Mouse (Mus musculus): ENCODE data around the gene Hspbp1. TPM values are rescaled to one million over a fixed set of nuclear protein-coding genes. Genes with fewer than 3 reads are reported as not detected.

Gene Hspbp1
- polyA plus RNA-seq, 1 experiment: 51.8 TPM

GRCm38 (mm10) chr7:4663742-4664141 lies 21.1 kb downstream of the Hspbp1 start:
- H3K4me1 ChIP-seq (ENCODE audit: control insufficient read depth, insufficient read depth, low read length): no peaks in the 10 kb centered on the region

GRCm38 (mm10) chr7:4663179-4663578 lies 21.7 kb downstream of the Hspbp1 start:
- no peaks in the 10 kb centered on the region for H3K9me3 ChIP-seq (replicated peaks; ENCODE audit: control insufficient read depth, insufficient read depth, low read length, poor library complexity, severe bottlenecking)
- H3K27me3 ChIP-seq (ENCODE audit: control insufficient read depth, insufficient read depth, low read length, poor library complexity, severe bottlenecking): no peaks in the 10 kb centered on the region
- TF ChIP-seq CTCF (IDR thresholded peaks at IDR 0.05; ENCODE audit: low read depth, low read length): no peak
- H3K36me3 ChIP-seq (ENCODE audit: control insufficient read depth, insufficient read depth, low read length, poor library complexity, severe bottlenecking): peaks cover 2% of the 10 kb centered on the region; the same call in 1 of the 2 replicates
- H3K4me3 ChIP-seq (ENCODE audit: low read depth, low read length): no peak overlapping the region
- H3K4me1 ChIP-seq (ENCODE audit: control insufficient read depth, insufficient read depth, low read length): no peaks in the 10 kb centered on the region
- H3K9ac ChIP-seq (ENCODE audit: low read depth, poor library complexity, severe bottlenecking): no peak overlapping the region
- H3K27ac ChIP-seq (ENCODE audit: insufficient read depth, low read length): no peak overlapping the region

More at GRCm38 (mm10) chr7:4663742-4664141, 21.1 kb downstream of the Hspbp1 start:
- no peak overlapping the region for H3K9ac ChIP-seq (ENCODE audit: low read depth, poor library complexity, severe bottlenecking)
- no peak for TF ChIP-seq CTCF (IDR thresholded peaks at IDR 0.05; ENCODE audit: low read depth, low read length)
- no peak overlapping the region for H3K4me3 ChIP-seq (ENCODE audit: low read depth, low read length)
- H3K27ac ChIP-seq (ENCODE audit: insufficient read depth, low read length): no peak overlapping the region
- no peaks in the 10 kb centered on the region for H3K9me3 ChIP-seq (replicated peaks; ENCODE audit: control insufficient read depth, insufficient read depth, low read length, poor library complexity, severe bottlenecking)
- no peaks in the 10 kb centered on the region for H3K27me3 ChIP-seq (ENCODE audit: control insufficient read depth, insufficient read depth, low read length, poor library complexity, severe bottlenecking)
- H3K36me3 ChIP-seq (ENCODE audit: control insufficient read depth, insufficient read depth, low read length, poor library complexity, severe bottlenecking): peaks cover 2% of the 10 kb centered on the region; the same call in 1 of the 2 replicates

DNA sequence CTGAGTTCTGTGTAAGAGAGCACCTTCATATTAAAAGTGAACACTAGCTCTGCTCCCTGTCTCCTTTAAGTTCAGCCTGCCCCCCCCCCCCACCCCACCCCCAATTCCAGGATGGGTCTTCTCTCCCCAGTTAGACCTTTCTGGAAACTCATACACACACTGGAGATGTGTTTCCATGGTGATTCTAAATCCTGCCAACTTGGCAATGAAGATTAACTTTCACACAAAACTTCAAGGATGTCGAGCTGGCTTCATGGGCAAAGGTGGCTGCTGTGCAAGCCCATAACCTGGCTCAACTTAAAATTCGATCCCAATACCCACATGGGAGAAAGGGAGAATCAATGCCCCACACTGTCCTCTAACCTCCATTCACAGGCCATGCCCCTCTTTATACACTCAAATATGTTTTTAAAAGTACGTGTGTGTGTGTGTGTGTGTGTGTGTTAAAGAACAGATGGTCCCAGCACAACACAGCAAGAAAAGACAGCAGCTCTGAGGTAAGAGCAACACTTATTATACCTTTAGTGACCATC lies 24.9 kb downstream of the Hspbp1 start:
- no peak for TF ChIP-seq CTCF (IDR thresholded peaks at IDR 0.05; ENCODE audit: low read depth, low read length)
- H3K36me3 ChIP-seq (ENCODE audit: control insufficient read depth, insufficient read depth, low read length, poor library complexity, severe bottlenecking): no peaks in the 10 kb centered on the region
- no peak overlapping the region for H3K4me3 ChIP-seq (ENCODE audit: low read depth, low read length)
- H3K4me1 ChIP-seq (ENCODE audit: control insufficient read depth, insufficient read depth, low read length): peaks cover 3% of the 10 kb centered on the region
- peak overlapping the region; percentile 79 for H3K9ac ChIP-seq (ENCODE audit: low read depth, poor library complexity, severe bottlenecking)
- no peaks in the 10 kb centered on the region for H3K9me3 ChIP-seq (replicated peaks; ENCODE audit: control insufficient read depth, insufficient read depth, low read length, poor library complexity, severe bottlenecking)
- no peak overlapping the region for H3K27ac ChIP-seq (ENCODE audit: insufficient read depth, low read length)
- H3K27me3 ChIP-seq (ENCODE audit: control insufficient read depth, insufficient read depth, low read length, poor library complexity, severe bottlenecking): no peaks in the 10 kb centered on the region

- H3K27me3 ChIP-seq (ENCODE audit: control insufficient read depth, insufficient read depth, low read length, poor library complexity, severe bottlenecking): no peaks in the 10 kb centered on the region
- peak within 1 kb of the TSS; percentile 86 for H3K4me3 ChIP-seq (ENCODE audit: low read depth, low read length)
- H3K9me3 ChIP-seq (replicated peaks; ENCODE audit: control insufficient read depth, insufficient read depth, low read length, poor library complexity, severe bottlenecking): no peaks in the 10 kb centered on the region
- TF ChIP-seq EP300 (IDR thresholded peaks at IDR 0.05; ENCODE audit: insufficient read depth, low read depth, low read length) (no peak), POLR2A (IDR thresholded peaks at IDR 0.05; ENCODE audit: insufficient read depth, low read length) (peak; percentile 22), CTCF (IDR thresholded peaks at IDR 0.05; ENCODE audit: low read depth, low read length) (no peak)
- H3K27ac ChIP-seq (ENCODE audit: insufficient read depth, low read length): peak within 1 kb of the TSS; percentile 77
- H3K4me1 ChIP-seq (ENCODE audit: control insufficient read depth, insufficient read depth, low read length): peaks cover 3% of the 10 kb centered on the region
- H3K9ac ChIP-seq (ENCODE audit: low read depth, poor library complexity, severe bottlenecking): peak within 1 kb of the TSS; percentile 79
- H3K36me3 ChIP-seq (ENCODE audit: control insufficient read depth, insufficient read depth, low read length, poor library complexity, severe bottlenecking): no peaks in the 10 kb centered on the region
Observed at GRCm38 (mm10) chr7:4658912-4659551, 25.8 kb downstream of the Hspbp1 start, which contains the start of gene Ppp6r1. Ppp6r1 (minus strand) TSS chr7:4659019.

- TF ChIP-seq CTCF (IDR thresholded peaks at IDR 0.05; ENCODE audit: low read depth, low read length) (no peak), POLR2A (IDR thresholded peaks at IDR 0.05; ENCODE audit: insufficient read depth, low read length) (no peak), EP300 (IDR thresholded peaks at IDR 0.05; ENCODE audit: insufficient read depth, low read depth, low read length) (no peak)
- Histone ChIP-seq H3K9ac (ENCODE audit: low read depth, poor library complexity, severe bottlenecking) (peak overlapping the region; percentile 79), H3K4me3 (ENCODE audit: low read depth, low read length) (peak overlapping the region; percentile 86), H3K27ac (ENCODE audit: insufficient read depth, low read length) (no peak overlapping the region), H3K36me3 (ENCODE audit: control insufficient read depth, insufficient read depth, low read length, poor library complexity, severe bottlenecking) (no peaks in the 10 kb centered on the region), H3K9me3 (replicated peaks; ENCODE audit: control insufficient read depth, insufficient read depth, low read length, poor library complexity, severe bottlenecking) (no peaks in the 10 kb centered on the region), H3K4me1 (ENCODE audit: control insufficient read depth, insufficient read depth, low read length) (peaks cover 3% of the 10 kb centered on the region), H3K27me3 (ENCODE audit: control insufficient read depth, insufficient read depth, low read length, poor library complexity, severe bottlenecking) (no peaks in the 10 kb centered on the region)
Observed at GRCm38 (mm10) chr7:4658128-4658907, 26.6 kb downstream of the Hspbp1 start.

GRCm38 (mm10) chr7:4657521-4658127 lies 27.2 kb downstream of the Hspbp1 start:
- Histone ChIP-seq H3K4me1 (ENCODE audit: control insufficient read depth, insufficient read depth, low read length) (peaks cover 3% of the 10 kb centered on the region), H3K27me3 (ENCODE audit: control insufficient read depth, insufficient read depth, low read length, poor library complexity, severe bottlenecking) (no peaks in the 10 kb centered on the region), H3K36me3 (ENCODE audit: control insufficient read depth, insufficient read depth, low read length, poor library complexity, severe bottlenecking) (no peaks in the 10 kb centered on the region), H3K9me3 (replicated peaks; ENCODE audit: control insufficient read depth, insufficient read depth, low read length, poor library complexity, severe bottlenecking) (no peaks in the 10 kb centered on the region), H3K9ac (ENCODE audit: low read depth, poor library complexity, severe bottlenecking) (peak overlapping the region; percentile 79), H3K4me3 (ENCODE audit: low read depth, low read length) (peak overlapping the region; percentile 86), H3K27ac (ENCODE audit: insufficient read depth, low read length) (no peak overlapping the region)
- TF ChIP-seq CTCF (IDR thresholded peaks at IDR 0.05; ENCODE audit: low read depth, low read length) (no peak), POLR2A (IDR thresholded peaks at IDR 0.05; ENCODE audit: insufficient read depth, low read length) (no peak), EP300 (IDR thresholded peaks at IDR 0.05; ENCODE audit: insufficient read depth, low read depth, low read length) (no peak)

Measured in ES-Bruce4 (cell line).